Mouse (Mus musculus): Measurements from ENCODE around the gene Sash3. TPM values are rescaled to one million over a fixed set of nuclear protein-coding genes. Genes with fewer than 3 reads are reported as not detected.

Gene Sash3
- total and polyA plus RNA-seq, 3 experiments: 0.31 to 1.2 TPM; not detected in 1

GRCm38 (mm10) chrX:48109316-48109655, 37.0 kb upstream of the Sash3 start:
- Histone ChIP-seq H3K79me2 (ENCODE audit: control insufficient read depth, insufficient read depth, low read length, poor library complexity) (no peaks in the 10 kb centered on the region), H3K4me3 (ENCODE audit: control insufficient read depth in 1 of 2, insufficient read depth in 1 of 2, low read depth in 2 of 2, low read length in 2 of 2) (no peak overlapping the region), H3K9me3 (replicated peaks; ENCODE audit: insufficient read depth, low read length) (no peaks in the 10 kb centered on the region), H3K27me3 (ENCODE audit: control insufficient read depth in 1 of 2, insufficient read depth in 2 of 2, low read length in 2 of 2) (no peaks in the 10 kb centered on the region), H3K36me3 (ENCODE audit: control insufficient read depth in 1 of 2, insufficient read depth in 2 of 2, low read length in 2 of 2) (no peaks in the 10 kb centered on the region), H3K4me1 (ENCODE audit: control insufficient read depth in 1 of 2, insufficient read depth in 2 of 2, low read length in 2 of 2) (no peaks in the 10 kb centered on the region), H3K27ac (ENCODE audit: control insufficient read depth, low read depth, low read length) (no peak overlapping the region), H3K9ac (ENCODE audit: control insufficient read depth, low read depth, low read length, poor library complexity, severe bottlenecking) (no peak overlapping the region)
- DNase-seq (ENCODE audit: low read depth, low spot score): no peak
- TF ChIP-seq RAD21 (IDR thresholded peaks at IDR 0.05; ENCODE audit: low read depth, low read length) (no peak), ELF1 (IDR thresholded peaks at IDR 0.05; ENCODE audit: low read depth, low read length) (no peak), NELFE (IDR thresholded peaks at IDR 0.05; ENCODE audit: low read depth, low read length) (no peak), GATA1 (IDR thresholded peaks at IDR 0.05; ENCODE audit: low read depth, low read length) (no peak), USF2 (IDR thresholded peaks at IDR 0.05; ENCODE audit: borderline replicate concordance in 1 of 2, insufficient read depth in 1 of 2, low read depth in 1 of 2, low read length in 2 of 2) (no peak), MXI1 (IDR thresholded peaks at IDR 0.05; ENCODE audit: low read depth, low read length) (no peak), KAT2A (conservative IDR thresholded peaks at IDR 0.05; ENCODE audit: low read depth, low read length) (no peak), POLR2A (IDR thresholded peaks at IDR 0.05; ENCODE audit: control insufficient read depth in 1 of 2, insufficient read depth in 1 of 2, low read depth in 1 of 2, low read length in 2 of 2, poor library complexity in 1 of 2) (no peak), TAL1 (IDR thresholded peaks at IDR 0.05; ENCODE audit: low read length) (no peak), EP300 (IDR thresholded peaks at IDR 0.05; ENCODE audit: low read depth in 1 of 2, low read length in 2 of 2) (no peak), ETS1 (IDR thresholded peaks at IDR 0.05; ENCODE audit: low read depth, low read length) (no peak), MEF2A (IDR thresholded peaks at IDR 0.05; ENCODE audit: extremely low read depth, insufficient replicate concordance, low read depth, low read length, poor library complexity, severe bottlenecking) (no peak), MAFK (IDR thresholded peaks at IDR 0.05; ENCODE audit: borderline replicate concordance, low read depth, low read length) (no peak), CHD1 (IDR thresholded peaks at IDR 0.05; ENCODE audit: low read depth, low read length) (no peak), NRF1 (IDR thresholded peaks at IDR 0.05; ENCODE audit: insufficient read depth, low read depth, low read length, poor library complexity, severe bottlenecking) (no peak)

GRCm38 (mm10) chrX:48119294-48119693, 26.9 kb upstream of the Sash3 start:
- H3K36me3 ChIP-seq (ENCODE audit: control insufficient read depth in 1 of 2, insufficient read depth in 2 of 2, low read length in 2 of 2): peaks cover 0 to 2% of the 10 kb centered on the region in 2 experiments; a peak in 2 of 4 replicates
- no peaks in the 10 kb centered on the region for H3K9me3 ChIP-seq (replicated peaks; ENCODE audit: insufficient read depth, low read length)
- no peak overlapping the region for H3K27ac ChIP-seq (ENCODE audit: control insufficient read depth, low read depth, low read length)
- no peaks in the 10 kb centered on the region for H3K27me3 ChIP-seq (ENCODE audit: control insufficient read depth in 1 of 2, insufficient read depth in 2 of 2, low read length in 2 of 2)
- no peaks in the 10 kb centered on the region for H3K79me2 ChIP-seq (ENCODE audit: control insufficient read depth, insufficient read depth, low read length, poor library complexity)
- no peak overlapping the region for H3K9ac ChIP-seq (ENCODE audit: control insufficient read depth, low read depth, low read length, poor library complexity, severe bottlenecking)
- DNase-seq (ENCODE audit: low read depth, low spot score): no peak
- H3K4me1 ChIP-seq (ENCODE audit: control insufficient read depth in 1 of 2, insufficient read depth in 2 of 2, low read length in 2 of 2): peaks cover 2 to 11% of the 10 kb centered on the region in 2 experiments; a peak in 2 of 4 replicates
- TF ChIP-seq GABPA (IDR thresholded peaks at IDR 0.05; ENCODE audit: low read depth, low read length): no peak
- no peak for TF ChIP-seq MYC (IDR thresholded peaks at IDR 0.05; ENCODE audit: low read depth, low read length)
- no peak for TF ChIP-seq SIN3A (IDR thresholded peaks at IDR 0.05; ENCODE audit: low read length)
- no peak for TF ChIP-seq HCFC1 (IDR thresholded peaks at IDR 0.05; ENCODE audit: low read depth, low read length)
- no peak for TF ChIP-seq TBP (IDR thresholded peaks at IDR 0.05; ENCODE audit: low read depth, low read length)
- TF ChIP-seq GATA1 (IDR thresholded peaks at IDR 0.05; ENCODE audit: low read depth, low read length): no peak
- no peak for TF ChIP-seq BHLHE40 (IDR thresholded peaks at IDR 0.05; ENCODE audit: borderline replicate concordance, low read depth, low read length)
- TF ChIP-seq MXI1 (IDR thresholded peaks at IDR 0.05; ENCODE audit: low read depth, low read length): no peak
- TF ChIP-seq MEF2A (IDR thresholded peaks at IDR 0.05; ENCODE audit: extremely low read depth, insufficient replicate concordance, low read depth, low read length, poor library complexity, severe bottlenecking): no peak
- no peak for TF ChIP-seq RCOR1 (IDR thresholded peaks at IDR 0.05; ENCODE audit: low read depth, low read length)
- TF ChIP-seq ETS1 (IDR thresholded peaks at IDR 0.05; ENCODE audit: low read depth, low read length): no peak
- TF ChIP-seq ZKSCAN1 (IDR thresholded peaks at IDR 0.05; ENCODE audit: low read depth, low read length): no peak
- no peak overlapping the region for H3K4me3 ChIP-seq (ENCODE audit: control insufficient read depth in 1 of 2, insufficient read depth in 1 of 2, low read depth in 2 of 2, low read length in 2 of 2)
